10 mouse cellular contexts compared by ENCODE assay signal in genomic region chr1:74723748-74724147, GRCm38 (mm10). TPM values are rescaled to one million over a fixed set of nuclear protein-coding genes. Genes with fewer than 3 reads are reported as not detected.
DNase-seq lines count a peak whose midpoint lies in the region; ATAC-seq lines count a peak whose summit lies in the region.
"Had no signal": no experiment of that assay in that cellular context is flagged by ENCODE, and none has a peak within 500 bp of the region (broad histone marks: within the 10 kb centered on the region; RNA-seq: fewer than 3 reads in every experiment).

No protein-coding gene starts in this region.

- H3K27me3 ChIP-seq in liver, embryonic 12.5 days (replicated peaks), result no peaks in the 10 kb centered on the region
- no peaks in the 10 kb centered on the region for H3K27me3 ChIP-seq in neural tube, embryonic 15.5 days (replicated peaks)

- H3K4me2 ChIP-seq in liver, embryonic 12.5 days, result no peak overlapping the region
- no peak overlapping the region for H3K4me2 ChIP-seq in neural tube, embryonic 15.5 days

- no peak overlapping the region for H3K4me3 ChIP-seq in liver, embryonic 12.5 days
- no peak overlapping the region for H3K4me3 ChIP-seq in neural tube, embryonic 15.5 days (replicated peaks)

- DNase-seq in adrenal gland, postnatal 14 days, result peak; percentile 19
- DNase-seq in adrenal gland, adult 2 months, result no peak
- DNase-seq in liver, result peak; percentile 18
- peak; percentile 40 for DNase-seq in c-Kit-positive CD71-positive TER-119-negative erythroid progenitor cells, embryonic 14.5 days (ENCODE audit: low read depth)
- DNase-seq in layer of hippocampus, postnatal 36 days, result no peak

- no peaks in the 10 kb centered on the region for H3K36me3 ChIP-seq in liver, embryonic 12.5 days
- H3K36me3 ChIP-seq in neural tube, embryonic 15.5 days, result no peaks in the 10 kb centered on the region

- no peak for ATAC-seq in liver, embryonic 12.5 days
- ATAC-seq in megakaryocyte progenitor cell, adult 5-6 weeks (replicated peaks; ENCODE audit: poor library complexity), result peak; percentile 60
- no peak for ATAC-seq in neural tube, embryonic 15.5 days (ENCODE audit: low FRiP score)

- H3K9ac ChIP-seq in liver, embryonic 12.5 days, result no peak overlapping the region
- H3K9ac ChIP-seq in neural tube, embryonic 15.5 days (replicated peaks), result no peak overlapping the region

- H3K9me3 ChIP-seq in liver, embryonic 12.5 days (replicated peaks), result no peaks in the 10 kb centered on the region
- no peaks in the 10 kb centered on the region for H3K9me3 ChIP-seq in neural tube, embryonic 15.5 days (replicated peaks)

- peaks cover 6% of the 10 kb centered on the region; the same call in 1 of the 2 replicates for H3K4me1 ChIP-seq in liver, embryonic 12.5 days
- no peaks in the 10 kb centered on the region for H3K4me1 ChIP-seq in neural tube, embryonic 15.5 days

- WGBS in liver, embryonic 12.5 days (ENCODE audit: insufficient replicate concordance), result 66% methylated on average over 2 of the region's 2 CpGs
- WGBS in neural tube, embryonic 15.5 days, result 70% methylated on average over 2 of the region's 2 CpGs

- H3K27ac ChIP-seq in liver, embryonic 12.5 days, result no peak overlapping the region
- no peak overlapping the region for H3K27ac ChIP-seq in neural tube, embryonic 15.5 days (replicated peaks)

RNA-seq across cellular contexts. Expression of gene Cyp27a1, which starts 10.4 kb away (rescaled TPM):
- total RNA-seq in adrenal gland, postnatal 14 days (2021), result 26.0 and 27.2 TPM in 2 replicates
- total RNA-seq in adrenal gland, adult 2 months (2021), result 10 to 100 TPM; 13.1 to 16.8 TPM
- 8.7 and 9.5 TPM in 2 replicates for polyA plus RNA-seq in adrenal gland, adult 2 months (2012; rRNA removed)
- 2.3 and 2.8 TPM in 2 replicates for polyA plus RNA-seq in liver, embryonic 12.5 days (2016; fragmentation: Nextera tagmentation; extraction: Ambion mirVana)
- 2.4 and 10.6 TPM in 2 replicates for total RNA-seq in megakaryocyte progenitor cell, adult 5-6 weeks (2015)
- total RNA-seq in megakaryocyte progenitor cell, adult 5-6 weeks (2017), result 4.5 and 5.2 TPM in 2 replicates
- polyA plus RNA-seq in neural tube, embryonic 15.5 days (2015; fragmentation: Nextera tagmentation; extraction: Ambion mirVana), result 2.9 and 3.2 TPM in 2 replicates
- total RNA-seq in layer of hippocampus, postnatal 36 days (2021), result 1 to 10 TPM; 1.5 to 1.7 TPM

RNA-seq across cellular contexts. Expression of gene Prkag3, which starts 25.3 kb away (rescaled TPM):
- total RNA-seq in adrenal gland, postnatal 14 days (2021), result 0.15 TPM in 1 of 2 replicates, not detected in the other
- total RNA-seq in adrenal gland, adult 2 months (2021), result under 1 TPM in 1 of 2 experiments, not detected in 1; 0.17 TPM
- polyA plus RNA-seq in adrenal gland, adult 2 months (2012; rRNA removed), result 0.20 and 0.26 TPM in 2 replicates
- 0.13 TPM in 1 of 2 replicates, not detected in the other for polyA plus RNA-seq in liver, embryonic 12.5 days (2016; fragmentation: Nextera tagmentation; extraction: Ambion mirVana)
- not detected in 2 replicates for total RNA-seq in megakaryocyte progenitor cell, adult 5-6 weeks (2015)
- total RNA-seq in megakaryocyte progenitor cell, adult 5-6 weeks (2017), result not detected in 2 replicates
- 0.17 and 0.40 TPM in 2 replicates for polyA plus RNA-seq in neural tube, embryonic 15.5 days (2015; fragmentation: Nextera tagmentation; extraction: Ambion mirVana)
- total RNA-seq in layer of hippocampus, postnatal 36 days (2021), result not detected
- total RNA-seq: common myeloid progenitor, adult 5-6 weeks had no signal
- polyA plus RNA-seq: neural tube, embryonic 14.5 days had no signal

RNA-seq across cellular contexts. Expression of gene Wnt6, which starts 47.9 kb away (rescaled TPM):
- total RNA-seq in adrenal gland, postnatal 14 days (2021), result 2.4 and 3.2 TPM in 2 replicates
- 1 to 10 TPM; 2.3 to 5.7 TPM for total RNA-seq in adrenal gland, adult 2 months (2021)
- polyA plus RNA-seq in adrenal gland, adult 2 months (2012; rRNA removed), result 11.5 and 17.1 TPM in 2 replicates
- 0.13 and 0.86 TPM in 2 replicates for polyA plus RNA-seq in liver, embryonic 12.5 days (2016; fragmentation: Nextera tagmentation; extraction: Ambion mirVana)
- total RNA-seq in megakaryocyte progenitor cell, adult 5-6 weeks (2015), result 0.07 and 0.17 TPM in 2 replicates
- 0.74 TPM in 1 of 2 replicates, not detected in the other for total RNA-seq in megakaryocyte progenitor cell, adult 5-6 weeks (2017)
- polyA plus RNA-seq in neural tube, embryonic 15.5 days (2015; fragmentation: Nextera tagmentation; extraction: Ambion mirVana), result 5.7 and 6.4 TPM in 2 replicates
- total RNA-seq in layer of hippocampus, postnatal 36 days (2021), result under 1 TPM; 0.30 to 0.81 TPM
- total RNA-seq: common myeloid progenitor, adult 5-6 weeks had no signal
- polyA plus RNA-seq: neural tube, embryonic 14.5 days had no signal

Comparison
In these comparisons a context has a peak if more than half of its experiments do, and no peak if none do; other contexts are left out.
1. DNase-seq: peak in adrenal gland, postnatal 14 days (single experiment), liver (single experiment) and c-Kit-positive CD71-positive TER-119-negative erythroid progenitor cells, embryonic 14.5 days (single experiment); none in adrenal gland, adult 2 months (single experiment) and layer of hippocampus, postnatal 36 days (0 of 2).